Mouse (Mus musculus) neural tube, embryonic 15.5 days (tissue): ENCODE data around the gene Chrdl2. TPM values are rescaled to one million over a fixed set of nuclear protein-coding genes. Genes with fewer than 3 reads are reported as not detected.
"Not testable (repeated sequence)": the region's sequence is repeated elsewhere in the genome, so short reads cannot be mapped to it uniquely, and the experiment has no call there.

ENCODE experiments used
- ATAC-seq: fragments of 200-750 bp; cut with Nextera tagmentation; 2 replicates; pipeline ENCODE4 v1.8.0; 2017; ENCODE audit warnings: mild to moderate bottlenecking, moderate TSS enrichment, moderate library complexity; ENCODE audit not compliant: low FRiP score
- H3K27ac ChIP-seq: fragments of 300-500 bp; sonication (generic); replicated peaks from 2 replicates; pipeline ENCODE4 v1.5.1; 2015; ENCODE audit warnings: mild to moderate bottlenecking, inconsistent platforms
- H3K27me3 ChIP-seq: fragments of 300-500 bp; sonication (generic); replicated peaks from 2 replicates; pipeline ENCODE4 v1.6.1; 2015; ENCODE audit warnings: inconsistent platforms
- H3K36me3 ChIP-seq: fragments of 300-500 bp; sonication (generic); 2 replicates; pipeline ENCODE4 v1.6.1; 2015; ENCODE audit warnings: inconsistent platforms
- H3K4me1 ChIP-seq: fragments of 300-500 bp; sonication (generic); 2 replicates; pipeline ENCODE4 v1.6.1; 2015; ENCODE audit warnings: inconsistent platforms
- H3K4me2 ChIP-seq: fragments of 300-500 bp; sonication (generic); 2 replicates; pipeline ENCODE4 v1.6.1; 2015; ENCODE audit warnings: inconsistent platforms, mild to moderate bottlenecking, moderate library complexity
- H3K4me3 ChIP-seq: fragments of 300-500 bp; sonication (generic); replicated peaks from 2 replicates; pipeline ENCODE4 v1.5.1; 2015; ENCODE audit warnings: mild to moderate bottlenecking, inconsistent platforms
- H3K9ac ChIP-seq: fragments of 300-500 bp; sonication (generic); replicated peaks from 2 replicates; pipeline ENCODE4 v1.6.1; 2015; ENCODE audit warnings: mild to moderate bottlenecking, inconsistent platforms
- H3K9me3 ChIP-seq: fragments of 300-500 bp; sonication (generic); replicated peaks from 2 replicates; pipeline ENCODE4 v1.6.1; 2016; ENCODE audit warnings: inconsistent platforms
- WGBS: fragments of 180-500 bp; shearing (Covaris S2); methylation state at CpG from one replicate; pipeline ENCODE4 v1.1.7; 2015; ENCODE audit warnings: mixed read lengths; 5-methylcytosine and 5-hydroxymethylcytosine counted together
- polyA plus RNA-seq: library from polyadenylated mRNA; unstranded; fragments of >200 nt; fragmentation: Nextera tagmentation; extraction: Ambion mirVana; gene quantifications from 2 replicates; pipeline ENCODE4 v1.2.1, GENCODE M21; 2015

Chrdl2 gene
- polyA plus RNA-seq, 1 experiment from 2014 or later, result 0.28 TPM

- peaks cover 51% of the 10 kb centered on the region for H3K4me1 ChIP-seq
- not testable (repeated sequence) for H3K27me3 ChIP-seq, ATAC-seq, H3K4me3 ChIP-seq, H3K4me2 ChIP-seq, H3K9ac ChIP-seq, H3K36me3 ChIP-seq, H3K27ac ChIP-seq, H3K9me3 ChIP-seq
- 85% methylated on average over 3 of the region's 3 CpGs for WGBS
Measured at GRCm38 (mm10) chr7:99972912-99973311, 33.1 kb upstream of the Chrdl2 start.

- H3K27ac ChIP-seq, result no peak overlapping the region
- H3K4me2 ChIP-seq, result no peak overlapping the region
- H3K9me3 ChIP-seq, result no peaks in the 10 kb centered on the region
- no peaks in the 10 kb centered on the region for H3K27me3 ChIP-seq
- H3K4me3 ChIP-seq, result no peak overlapping the region
- no peaks in the 10 kb centered on the region for H3K36me3 ChIP-seq
- ATAC-seq, result no peak
- 61% methylated on average over 10 of the region's 10 CpGs for WGBS
- H3K4me1 ChIP-seq, result peaks cover 49% of the 10 kb centered on the region
- no peak overlapping the region for H3K9ac ChIP-seq
Measured at GRCm38 (mm10) chr7:99974208-99974970, 31.6 kb upstream of the Chrdl2 start.

GRCm38 (mm10) chr7:99975819-99976575 is 30.0 kb upstream of the Chrdl2 start:
- no peak for ATAC-seq
- H3K27ac ChIP-seq, result no peak overlapping the region
- no peak overlapping the region for H3K9ac ChIP-seq
- peaks cover 52% of the 10 kb centered on the region for H3K4me1 ChIP-seq
- no peak overlapping the region for H3K4me2 ChIP-seq
- no peaks in the 10 kb centered on the region for H3K36me3 ChIP-seq
- H3K4me3 ChIP-seq, result no peak overlapping the region
- no peaks in the 10 kb centered on the region for H3K9me3 ChIP-seq
- 87% methylated on average over 5 of the region's 5 CpGs for WGBS
- H3K27me3 ChIP-seq, result no peaks in the 10 kb centered on the region

- Histone ChIP-seq H3K9me3 (no peaks in the 10 kb centered on the region), H3K4me3 (no peak overlapping the region), H3K27ac (no peak overlapping the region), H3K27me3 (no peaks in the 10 kb centered on the region), H3K4me2 (no peak overlapping the region), H3K4me1 (peaks cover 44% of the 10 kb centered on the region), H3K36me3 (no peaks in the 10 kb centered on the region), H3K9ac (no peak overlapping the region)
- no peak for ATAC-seq
- WGBS, result 89% methylated on average over 2 of the region's 2 CpGs
Measured at GRCm38 (mm10) chr7:99978041-99978440, 27.9 kb upstream of the Chrdl2 start.

GRCm38 (mm10) chr7:99979081-99979480 is 26.9 kb upstream of the Chrdl2 start:
- ATAC-seq, result no peak
- Histone ChIP-seq H3K4me3 (peak overlapping the region; percentile 98), H3K9ac (peak overlapping the region; percentile 82), H3K36me3 (no peaks in the 10 kb centered on the region), H3K9me3 (no peaks in the 10 kb centered on the region), H3K27me3 (no peaks in the 10 kb centered on the region), H3K27ac (no peak overlapping the region; the same call in 1 of the 2 replicates), H3K4me2 (peak overlapping the region; percentile 81), H3K4me1 (peaks cover 37% of the 10 kb centered on the region)
- WGBS, result 10% methylated on average over 6 of the region's 6 CpGs

DNA sequence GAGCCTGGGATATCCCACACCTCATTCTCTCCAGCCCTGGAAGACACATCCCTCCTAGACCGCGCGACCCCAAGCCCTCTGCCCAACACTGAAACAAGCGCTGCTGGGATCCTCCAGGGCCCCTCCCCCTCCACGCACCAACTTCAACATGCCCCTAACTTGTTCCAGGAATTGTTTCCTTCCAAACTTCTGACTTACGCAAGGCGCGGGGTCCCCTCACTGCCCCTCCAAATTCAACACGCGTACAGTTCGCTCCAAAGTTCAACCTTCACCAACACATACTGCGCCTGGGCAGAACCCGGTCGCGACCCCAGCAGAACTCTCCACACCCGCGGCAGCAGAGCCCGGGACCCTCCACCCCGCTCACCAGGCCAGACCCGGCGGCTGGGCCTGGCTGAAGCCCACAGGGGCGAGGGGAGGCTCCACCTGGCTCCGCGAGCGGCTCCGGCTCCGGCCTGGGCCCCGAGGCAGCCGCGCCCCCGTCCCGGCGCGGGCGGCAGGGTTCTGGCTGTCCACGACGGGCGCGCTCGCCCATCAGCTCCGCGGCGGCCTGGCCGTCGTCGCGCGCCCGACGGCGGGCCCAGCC is 26.3 kb upstream of the Chrdl2 start:
- ATAC-seq, result peak; percentile 69
- H3K27ac ChIP-seq, result peak overlapping the region; percentile 94
- H3K4me1 ChIP-seq, result peaks cover 31% of the 10 kb centered on the region
- under 1% methylated on average over 49 of the region's 51 CpGs for WGBS
- H3K4me3 ChIP-seq, result peak overlapping the region; percentile 98
- no peaks in the 10 kb centered on the region for H3K27me3 ChIP-seq
- H3K36me3 ChIP-seq, result no peaks in the 10 kb centered on the region
- peak overlapping the region; percentile 82 for H3K9ac ChIP-seq
- H3K4me2 ChIP-seq, result peak overlapping the region; percentile 81
- no peaks in the 10 kb centered on the region for H3K9me3 ChIP-seq

DNA sequence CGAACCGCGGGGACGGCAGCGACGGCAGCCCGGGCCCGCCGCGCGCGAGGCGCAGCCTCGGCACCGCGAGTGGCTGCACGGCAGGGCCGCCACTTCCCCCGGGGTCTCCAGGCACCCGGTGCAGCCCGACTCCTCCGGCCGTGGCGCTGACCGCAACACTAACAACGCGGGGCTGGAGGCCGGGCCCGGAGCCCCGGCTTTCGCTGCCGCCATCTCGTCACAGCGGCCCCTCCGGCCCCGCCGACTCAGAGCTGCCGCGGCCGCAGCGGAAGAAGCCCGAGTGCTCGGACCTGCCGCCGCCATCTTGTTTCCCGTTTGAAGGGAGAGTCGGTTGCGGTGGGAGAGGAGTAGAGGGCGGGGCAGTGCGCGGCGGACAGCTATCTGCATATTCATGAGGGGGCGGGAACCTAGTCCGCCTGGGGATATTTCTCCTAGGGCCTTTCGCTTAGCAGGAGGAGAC is 25.8 kb upstream of the Chrdl2 start, which contains the start of gene Rnf169:
Rnf169 (minus strand) TSS at position 317 of the 460 bp plus-strand sequence.
- H3K27me3 ChIP-seq, result no peaks in the 10 kb centered on the region
- H3K27ac ChIP-seq, result peak within 1 kb of the TSS; percentile 94
- H3K4me3 ChIP-seq, result peak within 1 kb of the TSS; percentile 98
- H3K4me1 ChIP-seq, result peaks cover 30% of the 10 kb centered on the region
- peak; percentile 96 for ATAC-seq
- H3K36me3 ChIP-seq, result no peaks in the 10 kb centered on the region
- WGBS, result under 1% methylated on average over 55 of the region's 55 CpGs
- peak within 1 kb of the TSS; percentile 82 for H3K9ac ChIP-seq
- peak within 1 kb of the TSS; percentile 81 for H3K4me2 ChIP-seq
- no peaks in the 10 kb centered on the region for H3K9me3 ChIP-seq

DNA sequence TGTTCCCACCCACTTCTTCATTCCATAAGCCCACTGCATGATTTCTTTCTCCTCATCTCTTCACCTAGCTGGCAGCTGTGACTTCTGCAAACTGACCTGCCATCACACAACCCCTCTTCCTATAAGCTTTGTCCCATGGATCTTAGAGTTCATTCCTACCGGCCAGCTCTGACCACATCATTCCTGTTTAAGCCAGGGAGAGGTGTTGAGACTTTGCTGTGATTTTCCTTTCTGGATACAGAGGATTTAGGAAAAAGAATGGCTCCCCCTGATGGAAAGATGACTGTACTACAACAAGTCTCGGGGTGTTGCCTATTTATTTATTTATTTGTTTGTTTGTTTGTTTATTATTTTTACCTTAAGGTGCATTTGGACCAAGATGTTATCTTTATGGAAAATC is 24.7 kb upstream of the Chrdl2 start:
- Histone ChIP-seq H3K36me3 (no peaks in the 10 kb centered on the region), H3K27ac (peak overlapping the region; percentile 56), H3K27me3 (no peaks in the 10 kb centered on the region), H3K9me3 (no peaks in the 10 kb centered on the region), H3K4me3 (no peak overlapping the region), H3K4me2 (peak overlapping the region; percentile 81), H3K4me1 (peaks cover 26% of the 10 kb centered on the region), H3K9ac (no peak overlapping the region)
- 12% methylated on average over 2 of the region's 2 CpGs for WGBS
- ATAC-seq, result no peak

DNA sequence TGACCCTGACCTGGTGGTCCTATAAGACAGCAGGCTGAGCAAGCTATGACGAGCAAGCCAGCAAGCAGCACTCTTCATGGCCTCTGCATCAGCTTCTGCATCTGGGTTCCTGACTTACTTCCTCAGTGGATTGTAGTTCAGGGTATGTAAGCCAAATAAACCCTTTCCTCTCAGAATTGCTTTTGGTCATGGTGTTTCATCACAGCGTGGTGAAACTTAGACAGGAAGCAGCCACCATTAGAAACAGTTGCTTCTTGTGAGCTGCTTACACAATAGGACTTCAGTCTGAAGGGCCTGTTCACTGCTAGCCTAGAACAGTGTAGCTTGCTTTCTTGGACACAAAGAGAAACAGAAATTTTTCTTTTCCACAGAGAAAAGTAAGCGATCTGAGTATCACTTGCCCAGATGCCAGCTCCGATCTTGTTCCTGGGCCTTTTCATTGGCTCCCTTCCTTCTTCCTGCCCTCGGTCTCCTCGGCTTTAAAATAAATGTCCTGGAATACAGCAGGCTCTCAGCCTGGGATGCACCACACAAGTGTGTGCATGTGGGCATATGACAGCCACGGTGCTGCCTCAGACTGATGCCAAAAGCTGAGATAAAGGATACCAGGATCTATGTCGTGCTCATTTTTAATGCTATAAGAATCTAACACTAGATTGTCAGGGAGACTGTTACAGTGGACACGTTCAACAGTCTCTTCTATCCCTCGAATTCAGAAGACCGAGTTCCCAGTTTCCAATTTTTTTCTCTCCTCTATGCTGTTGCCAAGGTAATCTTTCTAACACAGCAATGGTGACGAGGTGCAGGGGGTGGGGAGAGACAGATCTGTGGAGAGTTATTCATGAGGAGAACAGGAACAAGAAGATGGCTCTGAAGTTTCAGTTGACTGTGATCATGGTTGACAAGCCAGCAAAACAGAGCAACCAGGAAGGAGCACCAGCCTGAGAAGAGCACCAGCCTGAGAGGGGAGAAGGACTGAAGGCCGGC is 23.4 kb upstream of the Chrdl2 start:
- Histone ChIP-seq H3K27me3 (0 out of 2 replicates have a peak, but pooled peaks cover 5% of the 10 kb centered on the region), H3K36me3 (no peaks in the 10 kb centered on the region), H3K4me3 (no peak overlapping the region), H3K9ac (no peak overlapping the region), H3K4me2 (no peak overlapping the region), H3K9me3 (no peaks in the 10 kb centered on the region), H3K27ac (no peak overlapping the region), H3K4me1 (peaks cover 24% of the 10 kb centered on the region)
- WGBS, result 84% methylated on average over 13 of the region's 13 CpGs
- ATAC-seq, result no peak

- no peak overlapping the region for H3K4me3 ChIP-seq
- no peaks in the 10 kb centered on the region for H3K4me1 ChIP-seq
- WGBS, result 9% methylated on average over 4 of the region's 4 CpGs
- H3K4me2 ChIP-seq, result no peak overlapping the region
- ATAC-seq, result peak; percentile 70
- no peaks in the 10 kb centered on the region for H3K9me3 ChIP-seq
- H3K27me3 ChIP-seq, result 0 out of 2 replicates have a peak, but pooled peaks cover 5% of the 10 kb centered on the region
- no peaks in the 10 kb centered on the region for H3K36me3 ChIP-seq
- H3K9ac ChIP-seq, result no peak overlapping the region
- no peak overlapping the region for H3K27ac ChIP-seq
Measured at GRCm38 (mm10) chr7:99988725-99989124, 17.2 kb upstream of the Chrdl2 start.
